Mouse (Mus musculus) brain, embryonic 14.5 days (tissue): ENCODE measurements around the gene Cblc. TPM values are rescaled to one million over a fixed set of nuclear protein-coding genes. Genes with fewer than 3 reads are reported as not detected.
A peak's percentile ranks its signal among the peaks of the same experiment; 100 is the strongest.

Experiments
- DNase-seq: peaks from one replicate; pipeline ENCODE4 v3.0.0-alpha.2; 2011; ENCODE audit warnings: low read depth
- CTCF ChIP-seq: fragments of 200-500 bp; IDR thresholded peaks from 2 replicates; pipeline ENCODE4 v1.5.1; 2012; ENCODE audit warnings: inconsistent platforms, mild to moderate bottlenecking, moderate library complexity, borderline replicate concordance; ENCODE audit not compliant: insufficient read depth, insufficient read length; ENCODE audit errors: extremely low read depth
- POLR2A ChIP-seq: fragments of 200-500 bp; IDR thresholded peaks from 2 replicates; pipeline ENCODE4 v1.6.1; 2012; ENCODE audit warnings: mild to moderate bottlenecking, inconsistent platforms, borderline replicate concordance; ENCODE audit not compliant: poor library complexity, insufficient read depth, insufficient read length, severe bottlenecking; ENCODE audit errors: extremely low read depth
- polyA plus RNA-seq: library from polyadenylated mRNA; depleted of rRNA; stranded (reverse); fragments of >200 nt; gene quantifications from 2 replicates; pipeline ENCODE4 v1.2.3, GENCODE M21; 2012

Gene Cblc
- polyA plus RNA-seq, 1 experiment = 0.33 TPM

DNA sequence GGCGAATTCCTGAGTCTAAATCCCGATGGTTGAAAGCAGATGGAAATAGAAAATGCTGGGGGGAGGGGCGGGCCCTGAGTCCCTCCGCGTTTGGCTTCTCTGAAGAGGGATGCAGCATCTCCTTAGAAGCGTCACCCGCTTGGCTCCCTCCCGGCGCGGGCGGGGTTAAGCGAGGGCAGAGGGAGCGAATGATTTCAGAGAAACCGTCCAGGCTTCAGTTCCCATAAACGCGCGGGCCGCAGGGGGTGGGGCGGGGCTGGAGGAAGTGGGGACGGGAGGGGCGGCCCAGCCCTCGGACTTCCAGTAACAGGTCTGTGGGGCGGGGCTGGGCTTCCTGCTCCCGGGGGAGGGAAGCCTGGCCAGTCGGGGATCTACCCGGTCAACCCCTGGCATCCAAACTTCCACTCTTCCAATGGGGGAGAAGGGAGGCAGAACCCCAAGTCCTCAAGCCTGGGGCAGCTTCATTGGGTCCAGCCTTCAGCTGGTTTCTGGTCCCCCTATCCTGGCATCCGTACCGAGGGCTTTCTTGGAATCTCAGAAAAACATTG is 19.7 kb upstream of the Cblc start:
- DNase-seq = peak; percentile 62
- TF ChIP-seq POLR2A = no peak
- TF ChIP-seq CTCF = no peak

GRCm38 (mm10) chr7:19815296-19816223 is 19.0 kb upstream of the Cblc start:
- peak; percentile 7 for DNase-seq
- no peak for TF ChIP-seq CTCF
- no peak for TF ChIP-seq POLR2A

DNA sequence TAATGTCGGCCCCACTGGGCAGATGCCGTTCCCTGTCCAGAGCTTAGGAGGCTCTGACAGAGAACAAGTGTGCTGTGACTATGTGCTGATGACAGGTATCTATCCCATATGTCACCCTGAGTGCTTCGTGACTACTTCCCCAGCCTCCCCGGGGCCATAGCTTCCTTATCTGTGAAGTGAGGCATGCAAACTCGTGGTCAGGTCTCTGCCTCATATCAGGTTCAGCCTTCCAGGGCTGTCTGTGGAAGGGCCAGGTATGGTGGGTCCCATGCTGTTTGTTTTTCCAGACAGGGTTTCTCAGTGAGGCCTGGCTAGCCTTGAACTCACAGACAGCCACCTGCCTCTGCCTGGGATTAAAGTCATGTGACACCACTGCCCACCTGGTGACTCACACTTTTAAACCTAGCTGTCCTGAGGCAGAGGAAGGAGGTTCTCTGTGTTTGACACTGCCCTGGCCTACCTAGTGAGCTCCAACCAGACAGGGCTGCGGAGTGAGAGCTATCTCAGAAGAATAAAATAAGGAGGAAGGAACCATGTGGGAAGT is 17.0 kb upstream of the Cblc start:
- TF ChIP-seq CTCF (no peak), POLR2A (no peak)
- DNase-seq = no peak

DNA sequence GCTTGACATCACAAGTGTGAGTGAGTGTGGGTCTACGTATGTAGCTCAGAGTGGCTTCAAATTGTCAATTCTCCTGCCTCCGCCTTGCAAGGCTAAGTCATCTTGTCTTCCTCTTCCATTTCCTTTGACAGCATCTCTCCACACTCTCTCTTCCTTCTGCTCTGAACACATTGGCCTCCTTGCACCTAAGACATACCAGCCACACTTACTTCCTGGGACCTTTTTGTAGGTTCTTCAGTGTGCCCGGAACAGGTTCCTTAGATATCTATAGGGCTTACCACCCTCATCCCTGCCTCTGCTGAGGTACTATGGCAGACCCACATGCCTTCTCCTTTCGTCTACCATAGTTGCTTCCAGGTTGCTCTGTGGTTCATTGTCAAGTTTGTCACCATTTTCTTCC is 16.6 kb upstream of the Cblc start:
- TF ChIP-seq CTCF (no peak), POLR2A (no peak)
- DNase-seq = no peak

DNA sequence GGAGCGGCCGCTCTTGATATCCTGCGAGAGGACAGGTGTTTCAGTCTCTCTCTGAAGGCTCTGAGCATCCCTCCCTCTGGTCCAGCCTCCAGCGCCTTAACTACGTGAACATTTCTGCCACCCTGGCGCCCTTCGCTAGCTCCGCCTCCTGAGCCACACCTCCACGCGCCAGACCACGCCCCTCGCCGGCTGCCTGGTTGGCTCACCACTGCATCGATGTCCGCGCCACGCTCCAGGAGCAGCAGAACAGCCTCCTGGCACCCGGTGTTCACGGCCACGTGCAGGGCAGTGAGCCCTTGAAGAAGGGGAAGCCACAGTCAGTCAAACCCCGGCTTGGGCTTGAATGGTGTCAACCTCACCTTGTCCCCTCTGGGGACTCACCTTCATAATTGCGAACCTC is 14.5 kb upstream of the Cblc start:
- peak; percentile 48 for DNase-seq

DNA sequence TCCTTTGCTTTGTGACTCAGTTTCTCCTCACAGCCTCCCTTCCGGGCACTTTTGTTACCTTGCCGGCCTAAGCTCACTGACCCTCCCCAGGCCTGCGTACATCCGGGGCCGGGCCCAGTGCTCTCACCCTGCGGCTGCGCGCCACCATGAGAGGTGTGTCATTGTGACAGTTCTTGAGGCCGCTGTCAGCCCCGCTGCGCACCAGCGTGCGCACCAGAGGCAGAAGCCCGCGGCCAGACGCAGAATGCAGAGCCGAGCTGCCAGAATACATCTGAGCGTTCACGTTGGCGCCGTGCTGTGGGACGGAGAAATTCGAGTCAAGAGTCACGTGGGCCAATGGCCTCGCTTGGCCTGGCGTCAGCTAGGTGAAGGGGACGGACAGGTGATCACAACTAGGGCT is 12.8 kb upstream of the Cblc start:
- DNase-seq = peak; percentile 32
- TF ChIP-seq POLR2A (no peak), CTCF (no peak)

More for the DNA sequence above, 14.5 kb upstream of the Cblc start:
- no peak for TF ChIP-seq POLR2A
- TF ChIP-seq CTCF = no peak

GRCm38 (mm10) chr7:19806356-19806969 is 9.9 kb upstream of the Cblc start:
- DNase-seq = no peak
- TF ChIP-seq POLR2A = no peak
- no peak for TF ChIP-seq CTCF

GRCm38 (mm10) chr7:19802995-19803394 is 6.4 kb upstream of the Cblc start:
- TF ChIP-seq CTCF (peak; percentile 94), POLR2A (no peak)
- peak; percentile 51 for DNase-seq

DNA sequence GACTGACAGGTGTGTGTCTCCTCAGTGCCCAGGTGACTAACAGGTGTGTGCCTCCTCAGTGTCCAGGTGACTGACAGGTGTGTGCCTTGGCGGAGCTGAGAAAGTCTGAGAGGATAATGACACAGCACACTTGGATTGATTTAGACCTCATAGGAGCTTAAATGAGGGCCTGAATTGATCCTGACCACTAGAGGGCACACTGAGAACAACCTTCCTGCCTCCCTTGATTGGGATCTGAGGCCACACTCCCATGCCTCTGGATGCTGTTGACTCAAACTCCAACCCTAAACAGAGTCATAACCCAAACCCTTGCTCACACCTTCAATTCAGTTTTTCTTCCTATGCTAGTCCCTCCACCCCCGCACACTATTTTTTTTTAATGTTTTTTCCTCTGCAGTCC is 4.2 kb upstream of the Cblc start:
- peak; percentile 52 for DNase-seq
- TF ChIP-seq POLR2A (no peak), CTCF (peak; percentile 76)

DNA sequence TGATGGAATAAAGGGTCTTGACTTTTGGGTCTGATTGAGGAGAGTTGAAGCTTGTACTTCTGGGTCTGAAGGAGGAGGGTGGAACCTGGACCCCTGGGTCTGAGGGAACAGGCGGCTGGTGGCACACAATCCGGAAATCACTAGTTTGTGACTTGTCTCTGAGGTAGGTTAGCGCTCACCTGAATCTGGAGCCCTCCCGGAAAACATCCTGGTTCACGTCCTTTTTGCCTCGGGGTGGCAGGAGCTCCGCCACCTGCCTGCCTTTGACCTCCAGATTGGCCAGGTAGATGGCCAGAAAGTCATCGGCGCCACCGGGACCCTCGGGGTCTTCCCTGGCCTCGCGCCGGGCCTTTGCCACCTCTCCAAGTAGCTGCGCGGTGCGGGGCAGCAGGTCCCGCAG is 355 bp downstream of the Cblc start:
- TF ChIP-seq CTCF (no peak), POLR2A (no peak)

GRCm38 (mm10) chr7:19795236-19795635 is 1.4 kb downstream of the Cblc start:
- DNase-seq = no peak

More for the DNA sequence above, 355 bp downstream of the Cblc start:
- DNase-seq = no peak

More at GRCm38 (mm10) chr7:19795236-19795635, 1.4 kb downstream of the Cblc start:
- TF ChIP-seq CTCF (no peak), POLR2A (no peak)
